Mouse (Mus musculus): ENCODE measurements around the gene Gm21985.

The Gm21985 gene

DNA sequence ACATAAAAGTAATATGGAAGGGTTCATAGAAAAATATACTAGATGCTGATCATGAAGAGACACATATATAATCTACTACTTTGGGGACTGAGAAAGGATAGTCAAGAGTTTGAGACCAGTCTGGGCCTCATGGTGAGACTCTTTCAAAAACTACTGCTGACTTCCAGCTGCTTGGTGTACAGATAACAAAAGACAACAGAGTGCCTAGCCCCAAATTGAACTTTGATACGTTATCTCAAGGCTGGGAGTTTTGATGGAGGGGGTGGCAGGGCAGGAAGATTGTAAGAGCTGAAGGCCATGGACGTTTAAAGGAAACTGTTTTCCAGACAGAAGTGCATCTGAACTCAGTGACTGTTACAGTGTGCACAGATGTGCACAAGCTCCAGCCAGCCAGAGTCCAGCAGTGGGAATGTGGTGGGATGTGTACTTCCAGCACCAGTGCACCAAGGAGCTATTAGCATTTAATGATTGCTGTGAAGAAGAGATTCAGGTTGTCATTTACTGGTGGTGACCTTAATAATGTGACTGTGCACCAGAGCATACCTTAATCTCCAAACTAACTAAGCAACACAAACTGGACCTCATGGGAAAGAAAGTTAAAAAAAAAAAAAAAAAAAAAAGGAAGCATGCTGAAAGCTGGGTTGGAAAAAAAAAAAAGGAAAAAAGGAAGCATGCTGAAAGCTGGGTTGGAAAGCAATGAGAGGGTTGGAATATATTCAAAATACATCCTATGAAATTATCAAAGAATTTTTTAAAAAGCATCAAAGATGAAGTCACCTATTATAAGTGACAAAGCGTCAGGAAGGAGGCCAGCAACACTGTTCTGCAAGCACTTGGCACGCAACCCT is 66.2 kb downstream of the Gm21985 start:
- no peak for DNase-seq (ENCODE audit: low read depth)

DNA sequence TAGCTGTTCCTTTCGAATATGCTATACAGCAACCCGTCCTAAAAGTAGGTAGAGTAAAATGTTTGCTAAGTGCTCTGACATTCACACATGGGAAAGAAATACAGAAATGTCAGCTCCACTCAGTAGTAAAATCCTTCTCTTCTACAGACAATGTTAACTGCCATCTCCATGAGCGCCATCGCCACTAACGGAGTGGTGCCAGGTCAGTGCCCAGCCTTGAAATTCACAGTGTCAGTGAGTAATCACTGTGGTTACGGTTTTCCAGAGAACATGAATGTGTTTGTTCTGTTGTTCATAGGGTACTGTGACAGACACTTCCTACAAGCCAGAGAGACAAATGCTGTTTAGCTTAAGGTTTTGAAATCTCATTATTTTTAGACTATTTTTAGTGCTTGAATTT is 71.1 kb downstream of the Gm21985 start:
- DNase-seq (ENCODE audit: low read depth) = no peak

DNA sequence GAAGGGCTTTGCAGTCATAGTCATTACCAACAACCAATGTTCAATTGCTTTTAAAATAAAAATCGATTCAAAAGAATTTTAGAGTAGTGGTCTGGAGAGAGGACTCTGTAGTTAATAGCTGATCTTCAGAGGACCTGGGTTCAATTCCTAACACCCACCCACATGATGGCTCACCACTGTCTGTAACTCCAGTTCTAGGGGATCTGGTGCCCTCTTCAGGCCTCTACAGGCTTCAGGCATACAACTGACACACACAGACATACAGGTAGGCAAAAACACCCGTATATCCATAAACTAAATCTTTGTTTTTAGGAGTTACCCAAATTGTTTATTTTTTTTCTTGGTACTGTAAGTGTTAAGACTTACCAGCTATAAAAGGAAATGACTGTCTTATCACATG is 73.6 kb downstream of the Gm21985 start:
- peak; percentile 18 for DNase-seq (ENCODE audit: low read depth)

DNA sequence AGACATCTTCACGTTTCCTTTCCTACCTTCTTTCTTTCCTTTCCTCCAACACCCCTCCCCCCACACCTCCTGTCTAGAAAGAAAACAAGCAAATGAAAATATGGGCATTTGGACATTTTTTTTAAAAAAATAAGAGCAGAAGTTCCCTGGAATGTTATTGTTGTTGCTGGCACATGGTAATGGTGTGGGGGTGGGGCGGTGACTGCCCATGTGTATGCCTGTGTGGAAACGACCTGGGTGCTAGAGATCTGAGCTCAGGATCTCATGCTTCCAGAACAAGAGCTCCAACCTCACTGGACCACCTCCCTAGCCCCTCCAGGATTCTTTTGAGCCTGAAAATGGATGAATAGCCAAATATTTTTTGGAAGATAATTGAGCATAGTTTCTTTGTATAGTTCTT is 75.0 kb downstream of the Gm21985 start:
- DNase-seq (ENCODE audit: low read depth) = no peak

- DNase-seq (ENCODE audit: low read depth) = no peak
These were observed 82.1 kb downstream of the Gm21985 start for GRCm38 (mm10) chr2:112348246-112348645.

GRCm38 (mm10) chr2:112353685-112354455 is 87.8 kb downstream of the Gm21985 start:
- no peak for DNase-seq (ENCODE audit: low read depth)

GRCm38 (mm10) chr2:112359611-112360010 is 93.5 kb downstream of the Gm21985 start:
- DNase-seq (ENCODE audit: low read depth) = no peak

GRCm38 (mm10) chr2:112360012-112360780 is 94.1 kb downstream of the Gm21985 start:
- no peak for DNase-seq (ENCODE audit: low read depth)

DNA sequence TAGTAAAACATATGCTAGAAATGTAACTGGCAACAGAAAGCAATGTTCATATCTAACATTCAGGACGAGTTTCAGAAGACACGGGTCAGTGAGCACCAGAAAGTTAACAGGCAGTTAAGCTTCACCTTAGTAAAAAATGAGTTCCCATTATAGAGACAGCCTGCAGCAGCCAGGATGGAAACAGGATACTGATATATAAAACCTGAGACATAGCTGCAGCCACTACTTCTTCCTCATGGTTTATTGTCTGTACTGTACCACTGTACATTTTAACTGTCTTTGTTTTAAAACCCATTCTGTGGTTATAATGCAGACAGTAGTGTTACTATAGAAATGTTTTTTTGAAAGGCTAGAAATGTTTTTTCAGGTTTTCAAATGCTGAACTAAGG is 94.7 kb downstream of the Gm21985 start:
- no peak for DNase-seq (ENCODE audit: low read depth)

GRCm38 (mm10) chr2:112367222-112367621 is 101.1 kb downstream of the Gm21985 start:
- no peak for DNase-seq (ENCODE audit: low read depth)

GRCm38 (mm10) chr2:112367726-112368673 is 101.9 kb downstream of the Gm21985 start, which contains the start of gene Emc4:
Emc4 (minus strand) TSS chr2:112368027.
- DNase-seq (ENCODE audit: low read depth) = peak; percentile 87

- no peak for DNase-seq (ENCODE audit: low read depth)
These were observed 103.8 kb downstream of the Gm21985 start for GRCm38 (mm10) chr2:112369941-112370340.

GRCm38 (mm10) chr2:112373141-112373540 is 107.0 kb downstream of the Gm21985 start:
- no peak for DNase-seq (ENCODE audit: low read depth)

- no peak for DNase-seq (ENCODE audit: low read depth)
These were observed 108.5 kb downstream of the Gm21985 start for GRCm38 (mm10) chr2:112374610-112375009.

- peak; percentile 95 for DNase-seq (ENCODE audit: low read depth)
These were observed 113.1 kb downstream of the Gm21985 start, which contains the start of gene Katnbl1 for GRCm38 (mm10) chr2:112378973-112379898. Katnbl1 (plus strand) TSS chr2:112379211.

DNA sequence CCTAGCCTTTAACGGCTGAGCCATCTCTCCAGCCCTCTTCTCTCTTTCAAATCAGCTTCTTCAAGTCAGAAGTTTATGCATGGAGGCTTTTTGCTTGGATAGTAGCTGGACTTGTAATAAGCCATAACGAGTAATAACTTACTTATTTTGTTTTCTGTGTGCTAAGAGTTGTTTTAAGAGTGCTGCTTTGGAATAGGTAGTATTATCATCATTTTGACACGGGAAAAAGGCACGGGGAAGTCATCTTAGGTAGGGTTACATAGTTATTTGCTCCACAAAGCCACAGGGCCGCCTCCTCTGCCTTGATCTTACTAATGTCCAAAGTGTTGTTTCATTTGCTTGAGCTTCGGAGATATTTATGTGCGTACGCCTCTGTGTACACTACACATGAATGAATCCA is 114.0 kb downstream of the Gm21985 start:
- no peak for DNase-seq (ENCODE audit: low read depth)

DNA sequence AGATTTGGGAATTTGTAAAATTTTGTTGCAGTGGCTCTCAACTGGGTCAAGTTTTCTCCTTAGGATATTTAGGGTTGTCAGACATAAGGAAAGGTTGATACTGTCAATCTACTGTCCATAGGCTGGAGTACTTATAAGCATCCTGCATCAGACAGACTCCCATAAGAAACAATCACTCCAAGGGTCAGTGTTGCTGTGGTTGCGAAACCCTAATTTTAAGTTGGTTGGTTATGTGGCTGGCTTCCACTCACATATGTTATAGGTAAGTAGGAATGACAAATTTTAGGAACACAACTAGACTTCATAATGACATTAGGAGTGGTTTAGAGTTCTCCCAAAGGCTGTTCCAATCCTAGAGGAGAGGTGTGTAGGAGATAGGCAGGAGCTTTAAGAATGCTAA is 115.1 kb downstream of the Gm21985 start:
- no peak for DNase-seq (ENCODE audit: low read depth)

DNA sequence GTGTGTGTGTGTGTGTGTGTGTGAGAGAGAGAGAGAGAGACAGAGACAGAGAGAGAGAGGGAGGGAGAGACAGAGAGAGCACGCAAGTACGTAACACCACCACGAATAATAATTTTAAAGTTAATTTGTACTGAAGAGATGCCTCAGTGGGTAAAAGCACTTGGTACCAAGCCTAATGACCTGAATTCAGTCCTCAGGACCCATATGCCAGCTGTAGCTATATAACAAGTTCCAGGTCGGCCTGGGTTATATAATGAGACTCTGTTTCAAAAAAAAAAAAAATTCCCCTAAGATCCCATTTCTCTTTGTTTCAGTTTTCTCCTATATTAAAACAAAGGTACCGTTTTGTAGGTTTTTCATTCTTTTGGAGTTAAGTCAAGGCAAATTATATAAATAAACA is 124.7 kb downstream of the Gm21985 start:
- DNase-seq (ENCODE audit: low read depth) = no peak

- DNase-seq (ENCODE audit: low read depth) = no peak
These were observed 125.4 kb downstream of the Gm21985 start for GRCm38 (mm10) chr2:112391346-112392000.

- DNase-seq (ENCODE audit: low read depth) = no peak
These were observed 126.6 kb downstream of the Gm21985 start for GRCm38 (mm10) chr2:112392689-112393088.

Measured in naive thymus-derived CD4-positive, alpha-beta T cell, adult 2 months (primary cell).